Mouse (Mus musculus) hematopoietic multipotent progenitor cell, adult 10-12 weeks (in vitro differentiated cells): ENCODE results near the gene Rusc2. TPM values are rescaled to one million over a fixed set of nuclear protein-coding genes. Genes with fewer than 3 reads are reported as not detected.

Experiments used
- polyA plus RNA-seq: library from polyadenylated mRNA; stranded (reverse); fragments of >175 nt; gene quantifications from 2 replicates; pipeline ENCODE4 v1.2.3, GENCODE M21; 2012; ENCODE audit warnings: low replicate concordance

Rusc2 gene
- 2.8 and 4.5 TPM in 2 replicates for polyA plus RNA-seq

DNA sequence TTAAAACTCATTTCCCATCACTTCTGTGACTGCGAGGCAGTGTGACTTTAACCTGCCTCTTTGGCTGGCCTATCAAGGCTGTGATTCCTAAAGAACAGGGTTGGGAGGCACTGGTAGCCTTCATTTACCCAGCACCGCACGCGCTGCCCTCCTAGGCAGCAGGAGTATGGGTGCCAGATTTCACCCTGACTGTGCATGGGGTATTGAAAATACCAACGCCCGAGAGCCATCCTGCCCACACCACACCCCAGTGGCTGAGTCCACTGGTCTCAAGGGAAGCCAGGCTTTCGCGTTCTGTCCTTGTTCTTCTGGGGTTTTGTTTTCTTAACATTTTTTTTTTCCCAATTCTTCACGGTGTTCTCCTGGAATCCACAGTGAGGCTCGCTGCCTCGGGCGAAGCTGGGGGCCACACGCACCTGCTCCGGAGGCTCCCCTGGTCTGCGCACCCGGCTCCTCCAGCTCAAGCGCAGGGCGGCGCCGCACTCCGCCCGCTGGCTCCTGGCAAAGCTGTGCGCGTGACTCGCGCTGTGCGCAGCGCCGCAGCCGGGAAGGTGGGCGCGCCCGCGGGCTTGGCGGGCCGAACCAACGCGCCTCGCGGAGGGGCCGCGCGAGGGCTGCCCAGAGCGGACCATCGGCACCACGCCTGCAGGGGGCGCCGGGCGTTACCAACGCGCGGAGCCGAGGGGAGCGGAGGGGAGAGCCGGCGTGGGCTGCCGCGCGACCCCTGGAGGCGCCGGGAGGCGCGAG is at the start of gene Rusc2:
TSS of gene Rusc2 (plus strand) at position 572 of the 747 bp plus-strand sequence.

DNA sequence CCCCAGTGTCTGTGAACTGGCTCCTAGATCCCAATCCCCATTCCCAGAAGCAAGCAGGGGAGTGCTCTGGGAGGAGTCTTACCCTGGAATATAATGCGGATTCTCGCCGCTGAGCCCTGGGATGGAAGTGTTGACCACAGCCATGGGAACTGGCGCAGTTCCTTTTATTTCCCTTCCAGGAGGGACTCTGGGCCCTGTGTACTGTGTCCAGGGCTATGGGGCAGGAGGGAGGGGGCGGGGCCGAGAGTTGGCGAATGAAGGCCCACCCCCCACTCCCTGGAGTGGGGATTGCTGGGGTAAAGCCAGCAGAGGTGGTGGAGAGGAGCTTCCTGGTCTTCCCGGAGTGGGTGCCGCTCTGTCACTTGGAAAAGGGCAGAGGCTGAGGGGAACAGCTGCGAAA is 47.2 kb downstream of the Rusc2 start, which contains the start of gene Fam166b:
TSS of gene Fam166b (minus strand) at position 189 of the 400 bp plus-strand sequence.

DNA sequence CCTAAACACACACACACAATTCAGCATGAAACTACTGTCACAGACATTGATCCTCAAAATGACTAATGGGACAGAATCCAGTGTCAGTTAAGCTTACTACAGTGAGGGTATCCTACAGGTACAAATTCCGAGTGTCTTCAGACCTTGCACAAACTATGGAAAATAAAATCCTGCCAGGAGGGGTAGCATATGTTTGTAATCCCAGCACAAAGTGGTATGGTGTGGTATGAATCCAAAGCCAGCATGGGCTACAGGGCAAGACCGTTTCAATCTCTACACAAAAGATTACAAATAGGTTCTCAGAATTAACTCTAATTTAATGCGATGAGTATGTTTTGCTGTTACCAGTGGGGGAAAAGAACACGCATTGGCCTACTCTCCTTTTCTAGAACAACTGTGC is 59.9 kb downstream of the Rusc2 start, which contains the start of gene Tesk1:
TSS of gene Tesk1 (plus strand) at position 301 of the 400 bp plus-strand sequence.

DNA sequence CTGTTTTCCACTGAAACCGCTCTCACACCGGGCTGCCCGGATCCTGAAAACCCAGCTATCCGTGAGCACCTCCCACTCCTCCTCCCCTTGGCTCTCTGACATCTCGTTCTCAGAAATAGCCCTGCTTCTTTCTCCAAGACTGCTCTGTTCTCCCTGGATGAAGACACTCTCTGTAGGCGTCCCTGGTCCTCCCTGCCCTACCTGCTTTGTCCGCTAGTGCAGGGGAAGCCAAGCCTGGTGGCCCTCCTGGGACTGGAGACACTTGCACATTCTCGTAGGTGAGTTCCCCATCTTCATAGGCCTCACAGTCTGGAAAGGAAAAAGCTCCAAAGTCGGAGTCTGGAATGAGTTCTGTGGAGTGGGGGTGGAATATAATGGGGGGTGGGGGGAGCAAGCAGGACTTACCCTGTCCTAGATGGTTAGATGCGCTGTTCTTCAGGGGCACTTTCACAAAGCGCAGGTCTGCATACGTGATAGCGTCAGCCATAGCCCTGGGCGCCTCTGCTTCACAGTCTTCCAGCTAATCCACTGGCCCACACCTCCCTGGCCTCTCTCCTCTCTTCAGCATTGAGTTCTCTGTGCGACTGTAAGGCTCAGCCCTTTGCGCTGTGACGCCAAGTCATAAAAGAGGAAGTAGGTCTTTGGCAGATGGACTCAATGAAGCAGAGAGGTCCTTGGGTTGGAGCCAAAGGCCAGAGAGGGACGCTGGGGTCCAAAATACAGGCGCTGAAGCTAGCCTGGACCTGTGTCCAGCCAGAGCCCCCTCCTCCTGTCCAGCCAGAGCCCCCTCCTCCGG is 72.5 kb downstream of the Rusc2 start, which contains the start of gene Cd72:
TSS of gene Cd72 (minus strand) at position 588 of the 796 bp plus-strand sequence.

Other genes with a start within 250 kb of the Rusc2 start
- gene Atp8b5, start 114.8 kb upstream of the Rusc2 start, polyA plus RNA-seq = not detected in 2 replicates
- gene Fam166b, start 47.2 kb downstream of the Rusc2 start, polyA plus RNA-seq = not detected in 2 replicates
- 138 and 197 TPM in 2 replicates for gene Tesk1, start 60.0 kb downstream of the Rusc2 start, polyA plus RNA-seq
- 75.3 and 370 TPM in 2 replicates for gene Cd72, start 72.6 kb downstream of the Rusc2 start, polyA plus RNA-seq
- 28.2 and 68.1 TPM in 2 replicates for gene Sit1, start 101.8 kb downstream of the Rusc2 start, polyA plus RNA-seq
- gene Ccdc107, start 110.9 kb downstream of the Rusc2 start, polyA plus RNA-seq = 85.7 and 181 TPM in 2 replicates
- gene Arhgef39, start 117.7 kb downstream of the Rusc2 start, polyA plus RNA-seq = 1.9 and 5.7 TPM in 2 replicates
- 0.90 TPM in 1 of 2 replicates, not detected in the other for gene Car9, start 125.0 kb downstream of the Rusc2 start, polyA plus RNA-seq
- 1.2 and 1.9 TPM in 2 replicates for gene Tpm2, start 141.8 kb downstream of the Rusc2 start, polyA plus RNA-seq
- 4.0 and 5.4 TPM in 2 replicates for gene Creb3, start 180.4 kb downstream of the Rusc2 start, polyA plus RNA-seq
- 255 and 288 TPM in 2 replicates for gene Tln1, start 180.7 kb downstream of the Rusc2 start, polyA plus RNA-seq
- gene Rgp1, start 196.7 kb downstream of the Rusc2 start, polyA plus RNA-seq = 21.3 and 132 TPM in 2 replicates
- 19.2 and 22.4 TPM in 2 replicates for gene Gba2, start 196.9 kb downstream of the Rusc2 start, polyA plus RNA-seq
- gene Msmp, start 202.5 kb downstream of the Rusc2 start, polyA plus RNA-seq = 0.22 TPM in 1 of 2 replicates, not detected in the other
- 0.38 and 0.63 TPM in 2 replicates for gene Npr2, start 250.0 kb downstream of the Rusc2 start, polyA plus RNA-seq